Mouse (Mus musculus) forebrain, embryonic 14.5 days (tissue): ENCODE measurements at regions not wholly inside any gene's neighbourhood (a gene's known extent, or its start where the extent isn't known, plus 50 kb on each side); places are given as distances from the start of the nearest gene placed in this dataset.

Experiments used
- ATAC-seq: fragments of 200-750 bp; cut with Nextera tagmentation; 2 replicates; pipeline ENCODE4 v1.8.0; 2017; ENCODE audit warnings: mild to moderate bottlenecking, moderate library complexity
- DNase-seq: peaks from one replicate; pipeline ENCODE4 v3.0.0-alpha.2; 2015; ENCODE audit warnings: low spot score
- H3K27ac ChIP-seq: fragments of 300-500 bp; sonication (generic); 2 replicates; pipeline ENCODE4 v1.5.1; 2014; ENCODE audit warnings: low read depth, mild to moderate bottlenecking, control low read depth, low read length, moderate library complexity
- H3K27me3 ChIP-seq: fragments of 300-500 bp; sonication (generic); replicated peaks from 2 replicates; pipeline ENCODE4 v1.6.1; 2014; ENCODE audit warnings: low read length, control low read depth, mixed read lengths; ENCODE audit not compliant: control insufficient read depth, insufficient read depth
- H3K36me3 ChIP-seq: fragments of 300-500 bp; sonication (generic); 2 replicates; pipeline ENCODE4 v1.6.1; 2014; ENCODE audit warnings: low read length, control low read depth; ENCODE audit not compliant: control insufficient read depth, insufficient read depth
- H3K4me1 ChIP-seq: fragments of 300-500 bp; sonication (generic); 2 replicates; pipeline ENCODE4 v1.6.1; 2014; ENCODE audit warnings: antibody characterized with exemption, low read length, control low read depth; ENCODE audit not compliant: control insufficient read depth, insufficient read depth
- H3K4me2 ChIP-seq: fragments of 300-500 bp; sonication (generic); 2 replicates; pipeline ENCODE4 v1.6.1; 2014; ENCODE audit warnings: mild to moderate bottlenecking, control low read depth, low read length
- H3K4me3 ChIP-seq: fragments of 300-500 bp; sonication (generic); 2 replicates; pipeline ENCODE4 v1.5.1; 2014; ENCODE audit warnings: low read depth, low read length, control low read depth
- H3K9ac ChIP-seq: fragments of 300-500 bp; sonication (generic); 2 replicates; pipeline ENCODE4 v1.6.1; 2014; ENCODE audit warnings: mild to moderate bottlenecking, low read length, control low read depth, moderate library complexity
- H3K9me3 ChIP-seq: fragments of 300-500 bp; sonication (generic); replicated peaks from 2 replicates; pipeline ENCODE4 v1.6.1; 2016; ENCODE audit warnings: low read length, control low read depth, mixed read lengths; ENCODE audit not compliant: control insufficient read depth
- WGBS: fragments of 180-500 bp; shearing (Covaris S2); extraction: QIAGEN DNeasy Blood & Tissue Kit; methylation state at CpG from one replicate; pipeline ENCODE4 v1.1.7; 2014; 5-methylcytosine and 5-hydroxymethylcytosine counted together

- H3K4me1 ChIP-seq, result no peaks in the 10 kb centered on the region
- ATAC-seq, result no peak
- no peaks in the 10 kb centered on the region for H3K36me3 ChIP-seq
- H3K27me3 ChIP-seq, result no peaks in the 10 kb centered on the region
- no peak overlapping the region for H3K4me2 ChIP-seq
- DNase-seq, result no peak
- no peak overlapping the region for H3K27ac ChIP-seq
- H3K9me3 ChIP-seq, result no peaks in the 10 kb centered on the region
- no peak overlapping the region for H3K4me3 ChIP-seq
- WGBS, result 93% methylated on average over 2 of the region's 2 CpGs
- H3K9ac ChIP-seq, result no peak overlapping the region
These were observed 75.5 kb upstream of the Gsc start for GRCm38 (mm10) chr12:104548586-104548985.

GRCm38 (mm10) chr12:104547561-104547960 lies 74.4 kb upstream of the Gsc start:
- no peak overlapping the region for H3K27ac ChIP-seq

GRCm38 (mm10) chr12:104545993-104546769 lies 73.1 kb upstream of the Gsc start:
- no peak for ATAC-seq
- H3K27ac ChIP-seq, result no peak overlapping the region
- H3K9ac ChIP-seq, result no peak overlapping the region
- WGBS, result 84% methylated on average over 20 of the region's 20 CpGs
- H3K4me1 ChIP-seq, result no peaks in the 10 kb centered on the region
- no peaks in the 10 kb centered on the region for H3K36me3 ChIP-seq
- H3K4me2 ChIP-seq, result no peak overlapping the region
- no peak for DNase-seq
- no peaks in the 10 kb centered on the region for H3K9me3 ChIP-seq
- H3K27me3 ChIP-seq, result no peaks in the 10 kb centered on the region
- no peak overlapping the region for H3K4me3 ChIP-seq

More at GRCm38 (mm10) chr12:104547561-104547960, 74.4 kb upstream of the Gsc start:
- H3K36me3 ChIP-seq, result no peaks in the 10 kb centered on the region
- no peaks in the 10 kb centered on the region for H3K9me3 ChIP-seq
- H3K9ac ChIP-seq, result no peak overlapping the region
- ATAC-seq (no peak), DNase-seq (no peak)
- no peaks in the 10 kb centered on the region for H3K4me1 ChIP-seq
- H3K4me3 ChIP-seq, result no peak overlapping the region
- WGBS, result 74% methylated on average over 3 of the region's 3 CpGs
- H3K4me2 ChIP-seq, result no peak overlapping the region
- H3K27me3 ChIP-seq, result no peaks in the 10 kb centered on the region

- Histone ChIP-seq H3K4me2 (no peak overlapping the region), H3K4me1 (no peaks in the 10 kb centered on the region), H3K27ac (no peak overlapping the region), H3K36me3 (no peaks in the 10 kb centered on the region), H3K9me3 (no peaks in the 10 kb centered on the region), H3K9ac (no peak overlapping the region), H3K4me3 (no peak overlapping the region), H3K27me3 (no peaks in the 10 kb centered on the region)
- WGBS, result 91% methylated on average over 7 of the region's 7 CpGs
- ATAC-seq, result no peak
- no peak for DNase-seq
These were observed 66.8 kb upstream of the Gsc start for GRCm38 (mm10) chr12:104539911-104540310.

DNA sequence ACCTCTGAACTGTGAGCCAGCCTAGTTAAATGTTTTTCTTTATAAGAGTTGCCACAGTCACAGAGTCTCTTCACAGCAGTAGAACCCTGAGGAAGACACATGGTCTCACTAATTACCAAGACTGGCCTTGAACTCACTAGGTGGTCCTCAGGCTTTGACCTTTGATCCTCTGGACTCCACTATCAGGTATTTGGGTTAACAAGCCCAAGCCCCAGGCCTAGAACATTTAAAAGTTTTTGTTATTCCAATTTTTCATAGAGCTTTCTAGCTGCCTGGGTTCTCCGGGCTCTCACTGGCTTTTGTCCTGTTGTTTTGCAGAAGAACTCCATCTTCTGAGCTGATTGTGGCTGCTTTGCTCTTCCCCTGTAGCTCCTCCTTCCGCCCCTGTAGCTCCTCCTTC lies 65.3 kb upstream of the Gsc start:
- Histone ChIP-seq H3K9ac (no peak overlapping the region), H3K36me3 (no peaks in the 10 kb centered on the region), H3K27me3 (no peaks in the 10 kb centered on the region), H3K4me2 (no peak overlapping the region), H3K9me3 (no peaks in the 10 kb centered on the region), H3K4me3 (no peak overlapping the region), H3K27ac (no peak overlapping the region), H3K4me1 (no peaks in the 10 kb centered on the region)
- ATAC-seq, result no peak
- DNase-seq, result no peak
- WGBS, result 91% methylated on average over 2 of the region's 2 CpGs

- H3K9ac ChIP-seq, result no peak overlapping the region
- DNase-seq (no peak), ATAC-seq (no peak)
- no peak overlapping the region for H3K27ac ChIP-seq
- WGBS, result 20% methylated on average over 29 of the region's 29 CpGs
- no peaks in the 10 kb centered on the region for H3K9me3 ChIP-seq
- peaks cover 4% of the 10 kb centered on the region; the same call in 1 of the 2 replicates for H3K4me1 ChIP-seq
- no peak overlapping the region for H3K4me2 ChIP-seq
- no peaks in the 10 kb centered on the region for H3K36me3 ChIP-seq
- H3K27me3 ChIP-seq, result no peaks in the 10 kb centered on the region
- H3K4me3 ChIP-seq, result no peak overlapping the region
These were observed 58.6 kb upstream of the Gsc start for GRCm38 (mm10) chr12:104531512-104532447.

DNA sequence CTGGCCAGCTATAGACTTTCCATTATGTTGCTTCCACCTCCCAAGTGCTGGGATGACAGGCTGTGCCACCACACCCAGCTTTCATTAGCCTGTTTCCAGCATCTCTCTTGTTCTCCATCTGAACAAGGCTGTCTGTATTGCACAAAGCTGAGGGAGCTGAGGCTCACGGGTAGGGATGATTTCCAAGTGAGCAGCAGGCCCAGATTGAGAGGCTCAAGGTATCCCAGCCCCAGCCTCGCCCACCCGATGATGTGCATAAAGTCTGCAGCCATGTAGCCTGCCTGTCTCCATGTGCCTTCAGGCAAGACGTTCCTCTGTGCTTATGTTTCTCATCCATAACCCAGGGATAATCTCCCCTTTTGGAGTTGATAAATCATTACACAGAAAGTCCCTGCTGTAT lies 57.5 kb upstream of the Gsc start:
- Histone ChIP-seq H3K4me1 (peaks cover 4% of the 10 kb centered on the region; the same call in 1 of the 2 replicates), H3K4me3 (no peak overlapping the region), H3K36me3 (no peaks in the 10 kb centered on the region), H3K9ac (no peak overlapping the region), H3K27ac (no peak overlapping the region), H3K27me3 (no peaks in the 10 kb centered on the region), H3K9me3 (peaks cover 8% of the 10 kb centered on the region; the same call in 1 of the 2 replicates), H3K4me2 (no peak overlapping the region)
- DNase-seq (no peak), ATAC-seq (no peak)
- 65% methylated on average over 4 of the region's 4 CpGs for WGBS
